Mouse (Mus musculus): Measurements from ENCODE around the gene Mcoln2.

Gene Mcoln2

GRCm38 (mm10) chr3:146227427-146227826 is 77.8 kb downstream of the Mcoln2 start:
- DNase-seq (ENCODE audit: low spot score in 2 of 2) = no peak

- no peak for DNase-seq (ENCODE audit: low spot score in 2 of 2)
Measured at GRCm38 (mm10) chr3:146228559-146229310, 79.1 kb downstream of the Mcoln2 start.

GRCm38 (mm10) chr3:146232708-146233107 is 83.1 kb downstream of the Mcoln2 start:
- no peak for DNase-seq (ENCODE audit: low spot score in 2 of 2)

- no peak for DNase-seq (ENCODE audit: low spot score in 2 of 2)
Measured at GRCm38 (mm10) chr3:146233741-146234140, 84.1 kb downstream of the Mcoln2 start.

- no peak for DNase-seq (ENCODE audit: low spot score in 2 of 2)
Measured at GRCm38 (mm10) chr3:146234530-146234929, 84.9 kb downstream of the Mcoln2 start.

GRCm38 (mm10) chr3:146236280-146236679 is 86.6 kb downstream of the Mcoln2 start:
- DNase-seq (ENCODE audit: low spot score in 2 of 2) = no peak

- no peak for DNase-seq (ENCODE audit: low spot score in 2 of 2)
Measured at GRCm38 (mm10) chr3:146237676-146238075, 88.0 kb downstream of the Mcoln2 start.

- DNase-seq (ENCODE audit: low spot score in 2 of 2) = no peak
Measured at GRCm38 (mm10) chr3:146244630-146245029, 95.0 kb downstream of the Mcoln2 start.
